Mouse (Mus musculus) ES-E14 (cell line): Measurements from ENCODE around the gene Usp18.

ENCODE experiments used
- CHD2 ChIP-seq: IDR thresholded peaks from 2 replicates; pipeline ENCODE4 v1.6.1; 2014; ENCODE audit warnings: mild to moderate bottlenecking, low read depth, low read length, inconsistent platforms
- HCFC1 ChIP-seq: IDR thresholded peaks from 2 replicates; pipeline ENCODE4 v1.6.1; 2012; ENCODE audit warnings: low read length, inconsistent platforms, borderline replicate concordance; ENCODE audit not compliant: insufficient read depth
- MAFK ChIP-seq: IDR thresholded peaks from 2 replicates; pipeline ENCODE4 v1.6.1; 2014; ENCODE audit warnings: mild to moderate bottlenecking, low read depth, low read length, inconsistent platforms; ENCODE audit not compliant: insufficient read depth
- ZC3H11A ChIP-seq: IDR thresholded peaks from 2 replicates; pipeline ENCODE4 v1.6.1; 2012; ENCODE audit warnings: low read depth, mild to moderate bottlenecking, inconsistent platforms, low read length, borderline replicate concordance

- TF ChIP-seq ZC3H11A = no peak
- no peak for TF ChIP-seq HCFC1
- no peak for TF ChIP-seq MAFK
- no peak for TF ChIP-seq CHD2
Measured at GRCm38 (mm10) chr6:121303466-121304220, 57.9 kb downstream of the Usp18 start.
